Mouse (Mus musculus): ENCODE measurements around the gene Tmem219. TPM values are rescaled to one million over a fixed set of nuclear protein-coding genes. Genes with fewer than 3 reads are reported as not detected.

Gene Tmem219
- 32.9 and 36.3 TPM in 2 replicates for polyA plus RNA-seq (2015; fragmentation: Nextera tagmentation; extraction: Ambion mirVana)

DNA sequence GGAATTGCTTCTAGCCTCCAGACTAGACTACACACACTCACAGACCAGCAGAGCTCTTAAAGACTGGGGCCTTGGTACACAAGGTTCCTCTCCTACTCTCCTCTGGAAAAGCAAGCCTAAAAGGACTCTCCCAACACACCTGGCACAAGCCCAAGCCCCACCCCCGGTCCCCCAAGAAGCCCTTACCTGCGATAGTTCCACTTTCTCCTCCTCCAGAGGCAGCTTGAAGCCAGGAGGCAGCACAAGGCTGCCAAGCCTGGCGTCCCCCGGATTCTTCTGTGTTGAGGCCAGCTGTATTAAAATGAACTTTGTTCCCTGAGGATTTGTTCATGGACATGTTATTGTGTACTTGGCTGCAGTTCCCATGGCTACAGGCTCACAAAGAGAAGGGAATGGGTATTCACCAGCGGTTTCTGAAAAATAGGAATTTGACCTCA lies at the start of gene Tmem219:
Gene Tmem219 (minus strand): TSS at position 294 of the 437 bp plus-strand sequence.
- Histone ChIP-seq H3K36me3 (ENCODE audit: control insufficient read depth, insufficient read depth, low read length) (no peaks in the 10 kb centered on the region), H3K9me3 (ENCODE audit: control insufficient read depth, low read length) (no peaks in the 10 kb centered on the region), H3K4me1 (replicated peaks; ENCODE audit: control insufficient read depth, insufficient read depth) (peaks cover 3% of the 10 kb centered on the region; the same call in 1 of the 2 replicates), H3K4me2 (replicated peaks; ENCODE audit: low read depth) (0 out of 2 replicates have a peak within 1 kb of the TSS, but pooled peaks have one; percentile 20), H3K4me3 (ENCODE audit: low read depth, low read length) (no peak within 1 kb of the TSS), H3K27me3 (ENCODE audit: control insufficient read depth, insufficient read depth, low read length) (no peaks in the 10 kb centered on the region), H3K9ac (ENCODE audit: low read length) (no peak within 1 kb of the TSS), H3K27ac (replicated peaks) (peak within 1 kb of the TSS; percentile 82)
- DNase-seq (ENCODE audit: low spot score) (peak; percentile 83), ATAC-seq (ENCODE audit: low FRiP score, low TSS enrichment) (peak; percentile 91)
- TF ChIP-seq CTCF (IDR thresholded peaks at IDR 0.05; ENCODE audit: low read depth) = peak; percentile 52
- TF ChIP-seq EP300 (optimal IDR thresholded peaks at IDR 0.05) = no peak
- 8% methylated on average over 5 of the region's 5 CpGs for whole genome bisulfite sequencing

DNA sequence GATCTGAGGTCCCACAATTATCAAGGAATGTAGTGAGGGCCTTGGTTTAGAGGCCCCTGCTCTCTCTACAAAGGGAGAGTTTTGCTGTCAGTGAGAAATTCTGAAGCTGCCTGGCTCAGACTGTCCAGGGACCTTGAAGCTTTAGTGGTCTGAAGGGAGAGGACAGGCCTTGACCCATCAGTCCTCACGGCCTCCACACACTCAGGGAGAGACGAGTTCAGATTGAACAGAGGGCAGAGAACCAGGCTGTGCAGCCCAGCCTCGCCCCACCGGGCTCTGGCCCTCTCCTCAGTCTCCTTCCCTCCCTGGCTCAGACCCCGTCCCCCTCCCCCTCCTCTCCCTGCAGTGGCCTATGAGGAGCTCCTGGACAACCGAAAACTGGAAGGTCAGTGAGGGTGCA lies 44.6 kb upstream of the Tmem219 start:
- no peak for TF ChIP-seq EP300 (optimal IDR thresholded peaks at IDR 0.05)
- no peaks in the 10 kb centered on the region for H3K4me1 ChIP-seq (replicated peaks; ENCODE audit: control insufficient read depth, insufficient read depth)
- H3K4me2 ChIP-seq (replicated peaks; ENCODE audit: low read depth) = no peak overlapping the region
- H3K27me3 ChIP-seq (ENCODE audit: control insufficient read depth, insufficient read depth, low read length) = no peaks in the 10 kb centered on the region
- no peak overlapping the region for H3K4me3 ChIP-seq (ENCODE audit: low read depth, low read length)
- ATAC-seq (ENCODE audit: low FRiP score, low TSS enrichment) (no peak), DNase-seq (ENCODE audit: low spot score) (no peak)
- no peak overlapping the region for H3K27ac ChIP-seq (replicated peaks)
- H3K9me3 ChIP-seq (ENCODE audit: control insufficient read depth, low read length) = no peaks in the 10 kb centered on the region
- H3K36me3 ChIP-seq (ENCODE audit: control insufficient read depth, insufficient read depth, low read length) = no peaks in the 10 kb centered on the region
- 61% methylated on average over 6 of the region's 6 CpGs for WGBS
- no peak overlapping the region for H3K9ac ChIP-seq (ENCODE audit: low read length)

DNA sequence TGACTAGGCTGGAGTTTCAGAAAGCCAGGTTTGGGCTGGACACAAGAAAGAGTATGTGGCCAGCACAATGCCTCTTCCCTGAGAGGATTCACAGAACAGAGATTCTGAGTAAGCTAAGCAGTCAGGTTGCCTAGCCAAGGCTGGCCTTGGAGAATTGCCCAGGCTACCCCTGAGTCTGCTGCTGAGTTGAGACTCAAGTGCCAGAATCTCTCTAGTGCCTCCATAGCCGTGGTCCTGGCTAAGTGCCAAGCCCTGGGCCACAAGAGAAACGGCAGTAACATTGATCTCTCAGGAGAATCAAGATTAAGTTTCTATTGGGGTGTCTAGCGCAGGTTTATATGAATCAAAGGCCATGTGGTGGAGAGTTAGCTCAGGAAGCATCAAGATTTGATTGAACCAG lies 42.9 kb upstream of the Tmem219 start:
- 43% methylated on average over 3 of the region's 3 CpGs for WGBS

GRCm38 (mm10) chr7:126963548-126964286 lies 41.0 kb upstream of the Tmem219 start:
- Histone ChIP-seq H3K9me3 (ENCODE audit: control insufficient read depth, low read length) (no peaks in the 10 kb centered on the region), H3K9ac (ENCODE audit: low read length) (no peak overlapping the region), H3K4me2 (replicated peaks; ENCODE audit: low read depth) (no peak overlapping the region), H3K36me3 (ENCODE audit: control insufficient read depth, insufficient read depth, low read length) (no peaks in the 10 kb centered on the region), H3K27me3 (ENCODE audit: control insufficient read depth, insufficient read depth, low read length) (no peaks in the 10 kb centered on the region), H3K27ac (replicated peaks) (no peak overlapping the region), H3K4me3 (ENCODE audit: low read depth, low read length) (no peak overlapping the region), H3K4me1 (replicated peaks; ENCODE audit: control insufficient read depth, insufficient read depth) (no peaks in the 10 kb centered on the region)
- DNase-seq (ENCODE audit: low spot score) = peak; percentile 68
- 24% methylated on average over 19 of the region's 19 CpGs for WGBS
- 0 out of 2 replicates have a peak, but pooled peaks have one; percentile 28 for ATAC-seq (ENCODE audit: low FRiP score, low TSS enrichment)
- TF ChIP-seq EP300 (optimal IDR thresholded peaks at IDR 0.05) (no peak), CTCF (IDR thresholded peaks at IDR 0.05; ENCODE audit: low read depth) (peak; percentile 78)

More for the DNA sequence above, 42.9 kb upstream of the Tmem219 start:
- no peak overlapping the region for H3K27ac ChIP-seq (replicated peaks)
- no peak overlapping the region for H3K4me3 ChIP-seq (ENCODE audit: low read depth, low read length)
- no peak for DNase-seq (ENCODE audit: low spot score)
- no peak overlapping the region for H3K9ac ChIP-seq (ENCODE audit: low read length)
- no peaks in the 10 kb centered on the region for H3K9me3 ChIP-seq (ENCODE audit: control insufficient read depth, low read length)
- no peak for ATAC-seq (ENCODE audit: low FRiP score, low TSS enrichment)
- no peak overlapping the region for H3K4me2 ChIP-seq (replicated peaks; ENCODE audit: low read depth)
- H3K4me1 ChIP-seq (replicated peaks; ENCODE audit: control insufficient read depth, insufficient read depth) = no peaks in the 10 kb centered on the region
- TF ChIP-seq EP300 (optimal IDR thresholded peaks at IDR 0.05) = no peak
- TF ChIP-seq CTCF (IDR thresholded peaks at IDR 0.05; ENCODE audit: low read depth) = no peak
- H3K36me3 ChIP-seq (ENCODE audit: control insufficient read depth, insufficient read depth, low read length) = no peaks in the 10 kb centered on the region
- no peaks in the 10 kb centered on the region for H3K27me3 ChIP-seq (ENCODE audit: control insufficient read depth, insufficient read depth, low read length)

GRCm38 (mm10) chr7:126961965-126962364 lies 39.2 kb upstream of the Tmem219 start:
- WGBS = 87% methylated on average over 4 of the region's 4 CpGs

GRCm38 (mm10) chr7:126961095-126961494 lies 38.4 kb upstream of the Tmem219 start:
- Histone ChIP-seq H3K4me3 (ENCODE audit: low read depth, low read length) (no peak overlapping the region), H3K36me3 (ENCODE audit: control insufficient read depth, insufficient read depth, low read length) (no peaks in the 10 kb centered on the region), H3K4me2 (replicated peaks; ENCODE audit: low read depth) (no peak overlapping the region), H3K27ac (replicated peaks) (no peak overlapping the region), H3K27me3 (ENCODE audit: control insufficient read depth, insufficient read depth, low read length) (no peaks in the 10 kb centered on the region), H3K9ac (ENCODE audit: low read length) (no peak overlapping the region), H3K9me3 (ENCODE audit: control insufficient read depth, low read length) (no peaks in the 10 kb centered on the region), H3K4me1 (replicated peaks; ENCODE audit: control insufficient read depth, insufficient read depth) (no peaks in the 10 kb centered on the region)
- no peak for TF ChIP-seq EP300 (optimal IDR thresholded peaks at IDR 0.05)
- no peak for TF ChIP-seq CTCF (IDR thresholded peaks at IDR 0.05; ENCODE audit: low read depth)
- no peak for DNase-seq (ENCODE audit: low spot score)
- 82% methylated on average over 5 of the region's 5 CpGs for WGBS
- no peak for ATAC-seq (ENCODE audit: low FRiP score, low TSS enrichment)

More at GRCm38 (mm10) chr7:126961965-126962364, 39.2 kb upstream of the Tmem219 start:
- Histone ChIP-seq H3K4me3 (ENCODE audit: low read depth, low read length) (no peak overlapping the region), H3K9me3 (ENCODE audit: control insufficient read depth, low read length) (no peaks in the 10 kb centered on the region), H3K27me3 (ENCODE audit: control insufficient read depth, insufficient read depth, low read length) (no peaks in the 10 kb centered on the region), H3K9ac (ENCODE audit: low read length) (no peak overlapping the region), H3K27ac (replicated peaks) (no peak overlapping the region), H3K4me2 (replicated peaks; ENCODE audit: low read depth) (no peak overlapping the region), H3K4me1 (replicated peaks; ENCODE audit: control insufficient read depth, insufficient read depth) (no peaks in the 10 kb centered on the region), H3K36me3 (ENCODE audit: control insufficient read depth, insufficient read depth, low read length) (no peaks in the 10 kb centered on the region)
- DNase-seq (ENCODE audit: low spot score) (no peak), ATAC-seq (ENCODE audit: low FRiP score, low TSS enrichment) (no peak)
- no peak for TF ChIP-seq EP300 (optimal IDR thresholded peaks at IDR 0.05)
- TF ChIP-seq CTCF (IDR thresholded peaks at IDR 0.05; ENCODE audit: low read depth) = no peak

All from stomach, postnatal 0 days (tissue).